Mouse (Mus musculus) MEL (cell line): ENCODE data around the gene Tmem260.

Experiments used
- MYC ChIP-seq: IDR thresholded peaks from 2 replicates; pipeline ENCODE4 v1.6.1; 2011; ENCODE audit warnings: low read depth, mild to moderate bottlenecking, low read length, improper control_type of control experiment, moderate library complexity
- NRF1 ChIP-seq: IDR thresholded peaks from 2 replicates; pipeline ENCODE4 v1.6.1; 2014; ENCODE audit warnings: low read depth, mild to moderate bottlenecking, inconsistent platforms, low read length, improper control_type of control experiment, moderate library complexity; ENCODE audit not compliant: poor library complexity, insufficient read depth, severe bottlenecking

DNA sequence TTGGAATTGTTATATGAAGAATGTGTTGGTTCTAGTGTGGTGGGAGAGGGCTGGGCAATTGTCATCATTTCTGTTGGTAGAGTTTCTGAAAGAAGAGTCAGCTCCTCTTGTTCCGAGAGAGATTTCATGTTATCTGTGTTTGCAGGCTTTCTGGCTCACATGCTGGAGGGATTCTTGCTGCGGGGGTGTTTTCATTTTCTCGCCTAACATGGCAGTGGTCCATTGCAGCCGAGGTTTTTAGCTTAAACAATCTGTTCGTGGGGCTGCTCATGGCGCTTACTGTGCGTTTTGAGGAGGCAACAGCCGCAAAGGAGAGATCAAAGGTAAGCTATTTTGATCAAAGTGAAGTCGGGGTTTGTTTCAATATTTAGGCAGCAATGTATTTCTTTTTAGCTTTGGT, 26.3 kb downstream of the Tmem260 start:
- no peak for TF ChIP-seq MYC
- no peak for TF ChIP-seq NRF1
